Mouse (Mus musculus) duodenum, adult 2 months (tissue): ENCODE measurements around the gene Kdm2a. TPM values are rescaled to one million over a fixed set of nuclear protein-coding genes. Genes with fewer than 3 reads are reported as not detected.

Experiments
- polyA plus RNA-seq: library from polyadenylated mRNA; depleted of rRNA; stranded (reverse); fragments of >200 nt; gene quantifications from 2 replicates; pipeline ENCODE4 v1.2.3, GENCODE M21; 2012; ENCODE audit warnings: low replicate concordance; rRNA removed

Gene Kdm2a
- polyA plus RNA-seq = 46.8 and 50.4 TPM in 2 replicates

GRCm38 (mm10) chr19:4397798-4398629, at the start of gene Kdm2a:
Gene Kdm2a (minus strand): TSS chr19:4398285.

GRCm38 (mm10) chr19:4439161-4439801, 41.2 kb upstream of the Kdm2a start, which contains the start of gene Rhod:
Gene Rhod (minus strand): TSS chr19:4439432.

GRCm38 (mm10) chr19:4306190-4306577, 91.9 kb downstream of the Kdm2a start, which contains the start of gene Grk2:
Gene Grk2 (minus strand): TSS chr19:4306222.

GRCm38 (mm10) chr19:4282898-4283553, 115.1 kb downstream of the Kdm2a start, which contains the start of gene Ankrd13d:
Gene Ankrd13d (minus strand): TSS chr19:4283137.

DNA sequence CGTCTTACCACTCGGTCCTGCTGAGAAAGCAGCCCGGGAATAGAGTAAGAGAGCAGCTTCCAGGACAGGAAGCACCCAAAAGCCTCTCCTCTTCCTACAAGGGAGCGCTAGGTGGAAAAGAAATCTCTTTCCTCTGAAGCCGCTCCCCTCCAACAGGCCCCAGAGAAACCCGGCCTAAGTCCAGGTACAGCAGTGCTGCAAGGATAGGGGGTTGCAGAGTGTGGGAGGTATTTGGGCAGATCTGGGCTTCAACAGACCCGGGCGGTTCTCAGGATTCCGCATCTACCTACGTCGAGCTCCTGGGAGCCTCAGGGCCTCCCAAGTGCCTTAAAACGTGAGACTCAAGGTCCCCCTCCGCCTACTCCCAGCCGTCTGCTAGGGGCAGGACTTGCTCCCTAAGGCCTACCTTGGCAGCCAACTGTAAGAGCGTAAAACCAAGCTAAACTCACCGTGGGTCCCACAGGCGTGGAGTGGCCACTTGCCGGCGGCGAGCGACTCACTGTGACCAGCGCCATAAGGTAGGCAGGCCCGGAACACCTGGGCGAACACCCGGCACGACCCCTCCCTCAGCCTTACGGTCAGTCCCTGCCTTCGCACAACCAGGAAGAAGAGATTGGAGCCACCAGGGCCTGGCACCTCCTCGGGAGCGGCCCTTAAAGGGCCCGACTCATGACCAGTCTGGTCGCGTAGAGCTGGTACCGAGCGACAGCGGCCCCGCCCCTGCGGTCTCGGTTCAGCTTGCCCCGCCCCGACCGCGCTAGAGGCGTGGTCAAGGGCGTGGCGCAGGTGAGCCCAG, 129.3 kb downstream of the Kdm2a start, which contains the start of gene Ssh3:
Gene Ssh3, minus strand, starts transcription at position 615 of the 796 bp plus-strand sequence.

Other genes starting within 250 kb of the Kdm2a start
- 265 and 317 TPM in 2 replicates for gene Coro1b, start 249.7 kb downstream of the Kdm2a start, polyA plus RNA-seq
- 94.5 and 168 TPM in 2 replicates for gene Ptprcap, start 244.7 kb downstream of the Kdm2a start, polyA plus RNA-seq
- 49.5 and 55.8 TPM in 2 replicates for gene Rps6kb2, start 234.9 kb downstream of the Kdm2a start, polyA plus RNA-seq
- gene Carns1, start 222.8 kb downstream of the Kdm2a start, polyA plus RNA-seq = 1.9 and 3.4 TPM in 2 replicates
- 8.6 and 23.0 TPM in 2 replicates for gene Tbc1d10c, start 207.0 kb downstream of the Kdm2a start, polyA plus RNA-seq
- gene Ppp1ca, start 206.2 kb downstream of the Kdm2a start, polyA plus RNA-seq = 237 and 257 TPM in 2 replicates
- 12.2 and 12.9 TPM in 2 replicates for gene Rad9a, start 196.6 kb downstream of the Kdm2a start, polyA plus RNA-seq
- 6.8 and 12.7 TPM in 2 replicates for gene Clcf1, start 184.0 kb downstream of the Kdm2a start, polyA plus RNA-seq
- not detected in 2 replicates for gene AC109138.7, start 183.9 kb downstream of the Kdm2a start, polyA plus RNA-seq
- 67.0 and 146 TPM in 2 replicates for gene Pold4, start 166.4 kb downstream of the Kdm2a start, polyA plus RNA-seq
- 70.2 and 100 TPM in 2 replicates for gene Ssh3, start 129.1 kb downstream of the Kdm2a start, polyA plus RNA-seq
- gene Ankrd13d, start 115.1 kb downstream of the Kdm2a start, polyA plus RNA-seq = 0.83 and 3.0 TPM in 2 replicates
- gene Grk2, start 92.1 kb downstream of the Kdm2a start, polyA plus RNA-seq = 75.3 and 106 TPM in 2 replicates
- 27.7 and 141 TPM in 2 replicates for gene Rhod, start 41.1 kb upstream of the Kdm2a start, polyA plus RNA-seq
- gene Syt12, start 79.2 kb upstream of the Kdm2a start, polyA plus RNA-seq = 2.9 and 15.8 TPM in 2 replicates
- gene 2010003K11Rik, start 100.3 kb upstream of the Kdm2a start, polyA plus RNA-seq = 87.4 and 199 TPM in 2 replicates
- gene Pcx, start 112.2 kb upstream of the Kdm2a start, polyA plus RNA-seq = 30.7 and 32.7 TPM in 2 replicates
- 16.3 and 25.3 TPM in 2 replicates for gene Lrfn4, start 217.4 kb upstream of the Kdm2a start, polyA plus RNA-seq
- gene Rce1, start 227.4 kb upstream of the Kdm2a start, polyA plus RNA-seq = 89.0 and 128 TPM in 2 replicates